Mouse (Mus musculus): ENCODE measurements around the gene Car6. TPM values are rescaled to one million over a fixed set of nuclear protein-coding genes. Genes with fewer than 3 reads are reported as not detected.

Gene Car6
- not detected in 2 replicates for polyA plus RNA-seq (2015; fragmentation: Nextera tagmentation; extraction: Ambion mirVana)

- Histone ChIP-seq H3K36me3 (replicated peaks; ENCODE audit: insufficient read depth, low read length) (no peaks in the 10 kb centered on the region), H3K9me3 (ENCODE audit: low read length) (no peaks in the 10 kb centered on the region), H3K4me2 (ENCODE audit: low read depth, low read length) (no peak within 1 kb of the TSS), H3K4me3 (ENCODE audit: low read depth, low read length) (no peak within 1 kb of the TSS), H3K27me3 (ENCODE audit: insufficient read depth, low read length) (no peaks in the 10 kb centered on the region), H3K27ac (ENCODE audit: low read depth) (no peak within 1 kb of the TSS), H3K9ac (replicated peaks) (no peak within 1 kb of the TSS), H3K4me1 (ENCODE audit: insufficient read depth) (no peaks in the 10 kb centered on the region)
- no peak for ATAC-seq
- no peak for TF ChIP-seq CTCF (IDR thresholded peaks at IDR 0.05; ENCODE audit: low read depth)
- no peak for DNase-seq
- WGBS (ENCODE audit: insufficient replicate concordance), result 80% methylated on average over 5 of the region's 5 CpGs
Measured at GRCm38 (mm10) chr4:150201232-150201631, at the start of gene Car6. Gene Car6, minus strand, starts transcription at chr4:150201332.

DNA sequence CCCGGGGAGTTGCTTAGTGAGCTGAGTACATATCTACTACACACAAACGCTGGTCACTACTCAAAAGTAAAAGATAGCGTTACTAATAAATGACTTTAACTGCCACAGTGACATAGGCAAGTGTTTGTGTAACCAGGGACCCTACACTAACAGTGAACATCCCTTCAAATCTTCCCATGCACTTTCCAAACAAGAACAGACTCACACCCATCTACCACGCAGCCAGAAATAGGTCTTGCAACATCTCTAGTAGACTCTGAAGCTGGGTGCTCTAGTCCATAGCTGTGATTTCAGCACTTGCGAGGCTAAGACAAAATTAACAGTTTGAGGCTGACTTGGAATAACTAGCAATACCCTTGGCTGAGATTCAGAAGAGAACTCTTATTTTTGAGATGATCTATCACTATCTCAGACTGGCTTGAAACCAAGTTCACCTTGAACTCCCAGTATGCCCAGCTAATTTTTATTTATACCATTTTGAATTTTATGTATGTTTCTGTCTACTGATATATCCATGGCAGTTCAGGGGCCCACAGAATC, 48.7 kb upstream of the Car6 start:
- 61% methylated on average over 5 of the region's 5 CpGs for WGBS (ENCODE audit: insufficient replicate concordance)
- ATAC-seq (peak; percentile 54; the same call in 1 of the 2 replicates), DNase-seq (no peak)
- TF ChIP-seq CTCF (IDR thresholded peaks at IDR 0.05; ENCODE audit: low read depth), result no peak
- no peak for TF ChIP-seq EP300 (IDR thresholded peaks at IDR 0.05; ENCODE audit: low read depth)
- Histone ChIP-seq H3K4me2 (ENCODE audit: low read depth, low read length) (no peak overlapping the region), H3K9me3 (ENCODE audit: low read length) (no peaks in the 10 kb centered on the region), H3K27ac (ENCODE audit: low read depth) (no peak overlapping the region), H3K36me3 (replicated peaks; ENCODE audit: insufficient read depth, low read length) (peaks cover 40% of the 10 kb centered on the region), H3K27me3 (ENCODE audit: insufficient read depth, low read length) (no peaks in the 10 kb centered on the region), H3K4me1 (ENCODE audit: insufficient read depth) (no peaks in the 10 kb centered on the region), H3K9ac (replicated peaks) (no peak overlapping the region), H3K4me3 (ENCODE audit: low read depth, low read length) (no peak overlapping the region)

DNA sequence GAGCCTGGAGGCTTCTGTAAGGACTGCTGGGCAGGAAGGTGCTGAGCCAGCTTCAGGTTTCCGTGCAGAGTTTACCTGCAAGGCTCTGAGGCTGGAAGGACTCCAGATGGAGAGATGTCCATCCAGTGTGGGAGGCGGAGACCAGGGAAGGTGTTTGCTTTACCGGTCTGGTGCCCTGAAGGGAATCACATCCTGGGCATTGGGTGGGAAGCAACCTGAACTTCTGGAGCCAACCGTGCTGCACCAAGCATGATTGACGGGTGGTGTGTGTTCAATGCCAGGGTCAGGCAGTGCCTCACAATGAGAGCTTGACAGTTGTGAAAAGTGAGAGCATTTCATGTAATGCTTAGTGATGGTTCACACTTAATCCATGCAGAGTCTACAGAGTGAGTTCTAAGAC, 47.8 kb upstream of the Car6 start:
- H3K36me3 ChIP-seq (replicated peaks; ENCODE audit: insufficient read depth, low read length), result peaks cover 49% of the 10 kb centered on the region
- no peak for DNase-seq
- ATAC-seq, result no peak

GRCm38 (mm10) chr4:150248009-150248408, 46.9 kb upstream of the Car6 start:
- Histone ChIP-seq H3K4me2 (ENCODE audit: low read depth, low read length) (no peak overlapping the region), H3K9ac (replicated peaks) (no peak overlapping the region), H3K4me3 (ENCODE audit: low read depth, low read length) (no peak overlapping the region), H3K27ac (ENCODE audit: low read depth) (no peak overlapping the region), H3K27me3 (ENCODE audit: insufficient read depth, low read length) (no peaks in the 10 kb centered on the region), H3K4me1 (ENCODE audit: insufficient read depth) (0 out of 2 replicates have a peak, but pooled peaks cover 3% of the 10 kb centered on the region), H3K36me3 (replicated peaks; ENCODE audit: insufficient read depth, low read length) (peaks cover 58% of the 10 kb centered on the region), H3K9me3 (ENCODE audit: low read length) (no peaks in the 10 kb centered on the region)
- no peak for TF ChIP-seq EP300 (IDR thresholded peaks at IDR 0.05; ENCODE audit: low read depth)
- peak; percentile 96 for TF ChIP-seq CTCF (IDR thresholded peaks at IDR 0.05; ENCODE audit: low read depth)
- ATAC-seq (peak; percentile 49), DNase-seq (peak; percentile 77)
- WGBS (ENCODE audit: insufficient replicate concordance), result 69% methylated on average over 5 of the region's 5 CpGs

More for the DNA sequence above, 47.8 kb upstream of the Car6 start:
- TF ChIP-seq EP300 (IDR thresholded peaks at IDR 0.05; ENCODE audit: low read depth) (no peak), CTCF (IDR thresholded peaks at IDR 0.05; ENCODE audit: low read depth) (no peak)
- Histone ChIP-seq H3K4me3 (ENCODE audit: low read depth, low read length) (no peak overlapping the region), H3K4me1 (ENCODE audit: insufficient read depth) (no peaks in the 10 kb centered on the region), H3K9me3 (ENCODE audit: low read length) (no peaks in the 10 kb centered on the region), H3K27me3 (ENCODE audit: insufficient read depth, low read length) (no peaks in the 10 kb centered on the region), H3K9ac (replicated peaks) (no peak overlapping the region), H3K27ac (ENCODE audit: low read depth) (no peak overlapping the region), H3K4me2 (ENCODE audit: low read depth, low read length) (no peak overlapping the region)
- WGBS (ENCODE audit: insufficient replicate concordance), result 79% methylated on average over 5 of the region's 5 CpGs

DNA sequence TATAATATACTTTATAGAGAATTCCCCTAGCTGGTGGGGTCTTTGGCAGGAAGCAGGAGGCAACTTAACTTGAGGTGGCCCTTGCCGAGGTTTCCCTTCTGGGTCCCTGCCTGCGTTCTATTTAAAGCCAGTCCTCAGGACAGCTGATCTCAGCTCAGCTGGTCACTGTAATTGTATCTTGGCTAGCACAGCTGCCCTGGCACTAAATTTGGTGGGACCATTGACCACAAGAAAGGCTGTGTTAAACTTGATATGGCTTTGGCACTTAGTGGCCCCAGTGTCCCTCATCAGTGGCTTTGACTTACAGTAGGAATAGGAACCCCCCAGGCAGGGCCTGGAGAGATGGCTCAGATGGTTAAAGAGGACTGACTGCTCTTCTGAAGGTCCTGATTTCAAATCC, 44.7 kb upstream of the Car6 start:
- no peak overlapping the region for H3K4me2 ChIP-seq (ENCODE audit: low read depth, low read length)
- H3K9ac ChIP-seq (replicated peaks), result no peak overlapping the region
- WGBS (ENCODE audit: insufficient replicate concordance), result 58% methylated on average over 2 of the region's 2 CpGs
- no peak overlapping the region for H3K27ac ChIP-seq (ENCODE audit: low read depth)
- no peak for ATAC-seq
- H3K27me3 ChIP-seq (ENCODE audit: insufficient read depth, low read length), result no peaks in the 10 kb centered on the region
- DNase-seq, result no peak
- H3K36me3 ChIP-seq (replicated peaks; ENCODE audit: insufficient read depth, low read length), result peaks cover 78% of the 10 kb centered on the region
- H3K9me3 ChIP-seq (ENCODE audit: low read length), result no peaks in the 10 kb centered on the region
- no peak overlapping the region for H3K4me3 ChIP-seq (ENCODE audit: low read depth, low read length)
- peaks cover 19% of the 10 kb centered on the region for H3K4me1 ChIP-seq (ENCODE audit: insufficient read depth)
- no peak for TF ChIP-seq EP300 (IDR thresholded peaks at IDR 0.05; ENCODE audit: low read depth)

DNA sequence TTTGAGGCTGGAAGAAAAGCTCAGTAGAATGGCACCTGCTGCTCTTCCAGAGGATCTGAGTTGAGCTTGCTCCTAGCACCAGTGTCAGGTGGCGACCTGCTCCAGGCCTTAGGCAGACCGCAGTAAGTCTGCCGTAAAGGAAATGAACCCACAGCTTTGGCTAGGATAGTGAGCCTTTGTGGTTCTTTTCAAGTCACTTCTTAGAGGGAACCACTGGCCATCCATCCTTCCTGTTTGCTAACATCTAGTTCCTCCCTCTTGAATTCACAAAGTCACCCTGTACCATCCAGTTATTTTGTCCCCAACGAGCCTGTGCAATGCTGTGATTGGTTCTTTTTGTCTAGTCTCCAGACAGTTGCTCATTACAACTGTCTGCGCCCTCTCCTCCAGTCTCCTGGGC, 41.6 kb upstream of the Car6 start:
- Histone ChIP-seq H3K9ac (replicated peaks) (no peak overlapping the region), H3K4me1 (ENCODE audit: insufficient read depth) (peaks cover 41% of the 10 kb centered on the region), H3K36me3 (replicated peaks; ENCODE audit: insufficient read depth, low read length) (peaks cover 66% of the 10 kb centered on the region), H3K9me3 (ENCODE audit: low read length) (no peaks in the 10 kb centered on the region), H3K27ac (ENCODE audit: low read depth) (no peak overlapping the region), H3K4me2 (ENCODE audit: low read depth, low read length) (no peak overlapping the region), H3K27me3 (ENCODE audit: insufficient read depth, low read length) (no peaks in the 10 kb centered on the region), H3K4me3 (ENCODE audit: low read depth, low read length) (no peak overlapping the region)
- WGBS (ENCODE audit: insufficient replicate concordance), result 54% methylated on average over 5 of the region's 5 CpGs
- no peak for ATAC-seq
- TF ChIP-seq EP300 (IDR thresholded peaks at IDR 0.05; ENCODE audit: low read depth) (no peak), CTCF (IDR thresholded peaks at IDR 0.05; ENCODE audit: low read depth) (no peak)
- no peak for DNase-seq

DNA sequence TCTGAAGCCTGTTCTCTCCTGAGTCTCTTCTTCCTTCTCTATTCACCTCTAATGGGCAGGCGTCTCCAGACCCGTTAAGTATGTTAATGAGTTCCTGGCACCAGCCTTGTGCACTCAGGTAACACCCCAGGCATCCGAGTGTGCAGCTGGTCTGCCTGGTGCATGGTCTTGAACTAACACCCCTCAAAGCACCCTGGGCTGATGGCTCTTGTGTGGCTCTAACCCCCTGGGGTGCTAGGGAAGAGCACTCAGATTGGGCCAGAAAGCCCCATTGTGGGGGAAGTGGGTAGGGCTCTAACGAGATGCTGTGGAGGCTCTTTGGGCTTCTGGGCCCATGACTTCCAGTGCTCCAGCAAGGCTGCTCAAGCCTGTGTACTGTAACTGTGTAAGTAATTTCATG, 40.6 kb upstream of the Car6 start:
- H3K9me3 ChIP-seq (ENCODE audit: low read length), result no peaks in the 10 kb centered on the region
- DNase-seq, result no peak
- no peak overlapping the region for H3K4me3 ChIP-seq (ENCODE audit: low read depth, low read length)
- H3K27me3 ChIP-seq (ENCODE audit: insufficient read depth, low read length), result no peaks in the 10 kb centered on the region
- WGBS (ENCODE audit: insufficient replicate concordance), result 80% methylated on average over 4 of the region's 4 CpGs
- no peak for ATAC-seq
- H3K36me3 ChIP-seq (replicated peaks; ENCODE audit: insufficient read depth, low read length), result peaks cover 56% of the 10 kb centered on the region
- no peak overlapping the region for H3K4me2 ChIP-seq (ENCODE audit: low read depth, low read length)
- TF ChIP-seq EP300 (IDR thresholded peaks at IDR 0.05; ENCODE audit: low read depth) (no peak), CTCF (IDR thresholded peaks at IDR 0.05; ENCODE audit: low read depth) (no peak)
- peaks cover 44% of the 10 kb centered on the region for H3K4me1 ChIP-seq (ENCODE audit: insufficient read depth)
- H3K9ac ChIP-seq (replicated peaks), result no peak overlapping the region
- no peak overlapping the region for H3K27ac ChIP-seq (ENCODE audit: low read depth)
